In genomic region chr11:85678666-85679065, GRCm38 (mm10) we compare ENCODE assay signal across 12 mouse cellular contexts.
DNase-seq lines count a peak whose midpoint lies in the region; TF ChIP-seq lines count a peak whose summit lies in the region.
"Had no signal": no experiment of that assay in that cellular context is flagged by ENCODE, and none has a peak within 500 bp of the region (broad histone marks: within the 10 kb centered on the region; RNA-seq: fewer than 3 reads in every experiment).

No protein-coding gene starts in this region.

- TF ChIP-seq CTCF in layer of hippocampus, adult 2 months (conservative IDR thresholded peaks at IDR 0.05) = no peak

- DNase-seq in embryo, embryonic 10.5 days (ENCODE audit: low spot score) = peak; percentile 50
- DNase-seq in embryo, embryonic 10 days (ENCODE audit: low spot score) = no peak
- DNase-seq in layer of hippocampus, adult 2 months (ENCODE audit: low spot score in 2 of 2) = peak in 1 of 2 experiments; percentile 19
- no peak for DNase-seq in layer of hippocampus, adult 9-10 months (ENCODE audit: low spot score)
- DNase-seq in right cerebral cortex, adult 18-20 months = peak; percentile 24
- DNase-seq in right cerebral cortex, postnatal 25 days = no peak
- no peak for DNase-seq in spleen, postnatal 10 days (ENCODE audit: low spot score in 2 of 2)
- no peak for DNase-seq in urinary bladder, adult 2 months (ENCODE audit: low spot score)
- DNase-seq: cerebellum, adult 9-11 months; heart, postnatal 14 days; kidney, adult 9 months had no signal

- H3K27ac ChIP-seq in layer of hippocampus, adult 2 months = 0 out of 2 replicates have a peak overlapping the region, but pooled peaks have one; percentile 6
- H3K27ac ChIP-seq: liver, embryonic 14.5 days had no signal

- no peak overlapping the region for H3K4me3 ChIP-seq in layer of hippocampus, adult 2 months

Comparison
In these comparisons a context has a peak if more than half of its experiments do, and no peak if none do; other contexts are left out.
1. DNase-seq: peak in embryo, embryonic 10.5 days (single experiment) and right cerebral cortex, adult 18-20 months (single experiment); none in embryo, embryonic 10 days (single experiment), layer of hippocampus, adult 9-10 months (single experiment), right cerebral cortex, postnatal 25 days (single experiment), spleen, postnatal 10 days (0 of 2) and urinary bladder, adult 2 months (single experiment).